Mouse (Mus musculus): ENCODE data around the gene H2al1d. TPM values are rescaled to one million over a fixed set of nuclear protein-coding genes. Genes with fewer than 3 reads are reported as not detected.
"Not testable (repeated sequence)": the region's sequence is repeated elsewhere in the genome, so short reads cannot be mapped to it uniquely, and the experiment has no call there.

Gene H2al1d
- not detected in 2 replicates for polyA plus RNA-seq (2015; fragmentation: Nextera tagmentation; extraction: Ambion mirVana)

DNA sequence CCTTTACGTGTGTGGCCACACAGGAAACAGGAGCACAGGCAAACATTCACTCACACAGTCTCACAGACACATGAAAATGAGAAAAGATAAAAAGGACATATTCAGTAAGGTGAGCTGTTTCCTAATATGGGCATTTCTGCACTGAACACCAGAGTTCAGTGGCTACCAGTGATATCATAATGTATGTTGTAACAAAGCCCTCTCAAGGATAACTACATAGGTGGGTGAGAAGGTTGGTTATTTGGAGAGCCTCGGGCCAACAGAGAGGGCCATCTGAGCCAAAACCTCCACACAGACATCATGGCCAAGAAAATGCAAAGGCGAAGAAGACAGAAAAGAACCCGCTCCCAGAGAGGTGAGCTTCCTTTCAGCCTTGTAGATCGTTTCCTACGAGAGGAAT lies at the start of gene H2al1d:
Gene H2al1d, plus strand, starts transcription at position 301 of the 400 bp plus-strand sequence.
- not testable (repeated sequence) for DNase-seq (ENCODE audit: low spot score)

DNA sequence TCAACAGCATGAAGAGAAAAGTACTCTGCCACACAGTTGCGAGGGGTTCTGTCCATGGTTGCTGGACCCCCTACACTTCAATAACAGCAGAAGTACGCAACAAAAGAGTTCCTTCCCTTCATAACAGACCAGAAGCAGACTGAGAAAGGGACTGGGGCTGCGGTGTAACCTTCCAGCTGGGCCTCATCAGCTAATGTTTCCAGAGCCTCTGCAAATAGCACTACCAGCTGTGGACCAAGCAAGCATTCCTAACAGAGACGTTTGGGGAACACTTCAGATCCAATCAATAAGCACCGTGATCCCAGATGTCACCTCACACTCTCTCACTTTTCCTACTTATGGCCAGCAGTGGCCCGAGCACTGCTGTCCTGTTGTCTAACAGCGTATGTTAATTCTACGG lies 43.7 kb upstream of the H2al1d start:
- no peak for DNase-seq (ENCODE audit: low spot score)

DNA sequence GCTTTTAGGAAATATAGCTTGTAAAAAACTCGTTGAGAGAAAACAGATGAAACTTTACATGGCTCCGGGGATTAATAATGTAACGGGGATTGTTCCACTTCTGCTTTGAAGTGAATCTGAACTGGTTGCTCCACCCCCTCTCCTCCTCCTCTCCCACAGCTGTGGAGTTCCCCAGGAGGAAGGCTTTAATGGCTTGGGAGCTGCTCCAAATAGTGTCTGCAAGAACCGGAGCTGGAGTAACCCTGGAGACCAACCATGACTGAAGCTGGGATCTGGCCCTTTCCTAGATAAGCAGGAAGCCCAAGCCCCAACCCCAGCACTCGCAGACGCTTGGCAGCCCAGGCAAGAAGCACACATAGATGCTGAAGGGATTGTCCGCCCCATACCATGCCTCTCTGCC lies 40.8 kb upstream of the H2al1d start:
- no peak for DNase-seq (ENCODE audit: low spot score)

DNA sequence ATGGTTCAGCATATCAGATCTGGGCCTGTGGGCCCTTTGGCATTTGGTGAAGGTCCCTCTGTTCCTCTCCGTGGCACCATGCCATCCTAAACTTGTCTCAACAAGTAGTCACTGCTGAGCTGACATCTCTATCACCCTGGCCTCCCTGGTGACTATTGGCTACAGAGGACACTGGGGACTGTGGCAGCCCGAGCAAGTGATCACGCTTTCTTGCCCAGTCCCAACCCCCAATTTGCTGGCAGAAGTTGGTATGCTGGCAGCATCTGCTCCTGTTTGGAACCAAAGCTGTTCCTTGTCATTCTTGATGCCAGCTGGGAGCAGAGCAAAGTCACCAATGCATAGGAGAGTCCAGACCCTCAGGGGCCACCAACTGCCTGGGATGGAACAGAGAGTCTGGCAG lies 39.5 kb upstream of the H2al1d start:
- no peak for DNase-seq (ENCODE audit: low spot score)

DNA sequence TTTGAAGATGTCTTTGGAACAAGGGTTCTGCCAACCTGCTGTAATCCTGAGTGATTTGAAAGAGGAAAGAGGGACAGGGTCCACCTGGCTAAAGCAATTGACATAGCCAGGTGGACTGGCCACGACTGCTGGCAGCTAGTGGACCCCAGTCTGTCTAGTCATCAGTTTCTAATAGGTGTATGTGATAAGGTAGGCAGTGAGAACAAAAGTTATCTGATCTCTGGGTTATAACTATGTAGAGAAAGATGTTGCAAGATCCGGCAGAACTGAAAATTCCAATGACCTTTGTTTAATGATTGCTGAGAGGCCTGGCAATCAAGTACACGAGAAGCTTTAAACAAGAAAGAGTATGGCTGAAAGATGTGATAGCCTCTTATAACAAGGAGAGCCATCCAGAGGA lies 35.4 kb upstream of the H2al1d start:
- no peak for DNase-seq (ENCODE audit: low spot score)

DNA sequence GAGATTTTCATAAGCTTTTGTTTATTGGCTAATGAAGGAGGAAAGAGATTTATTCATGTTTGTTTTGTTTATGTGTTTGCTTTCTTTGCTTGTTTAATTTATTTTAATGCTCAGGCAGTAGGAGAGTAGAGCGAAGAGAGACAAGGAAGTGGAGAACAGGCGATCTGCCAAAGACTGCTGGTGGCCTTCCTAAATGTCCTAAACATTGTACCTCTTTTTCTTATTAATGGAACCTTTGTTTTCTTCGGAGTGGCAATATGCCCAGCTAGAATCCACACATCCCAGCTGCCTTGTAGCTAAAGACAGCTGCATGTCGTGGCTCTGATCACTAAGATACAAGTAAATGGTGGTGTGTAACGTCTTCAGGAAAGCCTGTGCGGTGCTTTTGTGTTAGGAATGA lies 31.5 kb upstream of the H2al1d start:
- DNase-seq (ENCODE audit: low spot score) = no peak

DNA sequence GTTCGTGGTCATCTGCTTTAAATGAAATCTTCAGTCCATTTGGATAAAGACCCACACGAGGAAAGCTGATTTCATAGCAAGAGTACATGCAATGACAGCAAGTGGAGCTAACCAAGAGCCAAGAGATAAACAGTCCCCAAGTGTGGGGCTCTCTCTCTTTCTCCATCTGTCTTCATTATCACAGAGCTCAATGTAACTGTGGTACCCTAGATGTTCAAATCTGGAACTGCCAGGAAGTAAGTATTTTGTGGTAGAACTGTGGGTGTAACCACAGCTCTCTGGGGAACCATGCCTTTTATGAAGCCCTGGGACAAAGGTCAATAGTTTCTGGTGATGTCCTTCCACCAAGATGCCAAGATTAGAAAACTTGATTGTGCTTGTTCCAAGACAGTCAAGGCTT lies 27.9 kb upstream of the H2al1d start:
- no peak for DNase-seq (ENCODE audit: low spot score)

DNA sequence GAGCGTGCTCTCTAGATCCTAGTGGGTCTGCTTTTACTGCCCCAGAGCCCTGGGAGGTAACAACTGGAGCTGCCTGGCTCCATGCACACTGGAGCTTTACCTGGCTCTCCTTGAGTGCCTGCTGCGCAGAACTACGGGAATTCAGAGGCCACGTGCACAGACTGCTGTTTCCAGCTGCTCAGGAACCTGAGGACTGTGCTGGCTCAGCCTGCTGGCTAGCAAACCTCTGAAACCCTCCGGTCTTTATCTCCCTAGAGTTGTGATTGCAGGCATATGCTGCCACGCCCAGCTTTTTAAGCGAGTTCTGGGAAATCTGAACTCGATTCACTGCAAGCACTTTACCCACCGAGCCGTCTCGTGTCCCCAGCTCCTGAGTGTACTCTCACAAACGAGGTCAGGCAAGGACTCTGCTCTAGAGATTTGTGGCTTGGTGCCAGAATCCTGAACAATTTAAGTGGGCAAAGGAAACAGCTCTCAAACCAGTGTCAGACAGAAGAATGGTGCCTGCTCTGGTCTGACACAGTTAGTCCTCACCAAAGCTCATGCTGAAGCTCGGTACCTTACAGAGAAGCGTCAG lies 20.2 kb upstream of the H2al1d start:
- no peak for DNase-seq (ENCODE audit: low spot score)

DNA sequence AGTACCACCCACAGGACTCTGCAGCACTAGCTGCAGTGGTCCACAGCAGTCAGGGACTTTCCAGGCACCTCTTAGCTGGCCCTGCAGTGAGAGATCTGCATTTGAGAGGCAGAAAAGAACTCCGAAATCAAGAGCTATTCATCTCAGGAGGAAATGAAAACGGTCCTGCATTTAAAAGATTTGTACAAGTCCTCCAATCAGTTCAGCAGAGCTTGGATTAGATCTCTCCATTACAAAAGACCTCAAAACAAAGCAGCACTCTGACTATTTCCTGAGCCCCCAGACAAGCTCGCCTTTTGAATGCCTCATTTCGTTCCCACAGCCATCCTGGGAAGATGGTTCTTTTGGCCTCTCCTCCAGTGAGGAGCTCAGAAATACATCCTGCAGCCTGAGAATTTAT lies 19.4 kb upstream of the H2al1d start:
- no peak for DNase-seq (ENCODE audit: low spot score)

DNA sequence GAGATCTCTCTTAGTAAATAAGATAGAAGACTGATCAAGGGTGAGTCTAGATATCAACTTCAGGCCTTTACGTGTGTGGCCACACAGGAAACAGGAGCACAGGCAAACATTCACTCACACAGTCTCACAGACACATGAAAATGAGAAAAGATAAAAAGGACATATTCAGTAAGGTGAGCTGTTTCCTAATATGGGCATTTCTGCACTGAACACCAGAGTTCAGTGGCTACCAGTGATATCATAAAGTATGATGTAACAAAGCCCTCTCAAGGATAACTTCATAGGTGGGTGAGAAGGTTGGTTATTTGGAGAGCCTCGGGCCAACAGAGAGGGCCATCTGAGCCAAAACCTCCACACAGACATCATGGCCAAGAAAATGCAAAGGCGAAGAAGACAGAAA lies 9.7 kb upstream of the H2al1d start, which contains the start of gene H2al1a:
Gene H2al1a, plus strand, starts transcription at position 301 of the 400 bp plus-strand sequence.
- not testable (repeated sequence) for DNase-seq (ENCODE audit: low spot score)

DNA sequence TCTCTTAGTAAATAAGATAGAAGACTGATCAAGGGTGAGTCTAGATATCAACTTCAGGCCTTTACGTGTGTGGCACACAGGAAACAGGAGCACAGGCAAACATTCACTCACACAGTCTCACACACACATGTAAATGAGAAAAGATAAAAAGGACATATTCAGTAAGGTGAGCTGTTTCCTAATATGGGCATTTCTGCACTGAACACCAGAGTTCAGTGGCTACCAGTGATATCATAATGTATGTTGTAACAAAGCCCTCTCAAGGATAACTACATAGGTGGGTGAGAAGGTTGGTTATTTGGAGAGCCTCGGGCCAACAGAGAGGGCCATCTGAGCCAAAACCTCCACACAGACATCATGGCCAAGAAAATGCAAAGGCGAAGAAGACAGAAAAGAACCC lies 6.5 kb upstream of the H2al1d start, which contains the start of gene H2al1b:
Gene H2al1b, plus strand, starts transcription at position 301 of the 400 bp plus-strand sequence.
- not testable (repeated sequence) for DNase-seq (ENCODE audit: low spot score)

DNA sequence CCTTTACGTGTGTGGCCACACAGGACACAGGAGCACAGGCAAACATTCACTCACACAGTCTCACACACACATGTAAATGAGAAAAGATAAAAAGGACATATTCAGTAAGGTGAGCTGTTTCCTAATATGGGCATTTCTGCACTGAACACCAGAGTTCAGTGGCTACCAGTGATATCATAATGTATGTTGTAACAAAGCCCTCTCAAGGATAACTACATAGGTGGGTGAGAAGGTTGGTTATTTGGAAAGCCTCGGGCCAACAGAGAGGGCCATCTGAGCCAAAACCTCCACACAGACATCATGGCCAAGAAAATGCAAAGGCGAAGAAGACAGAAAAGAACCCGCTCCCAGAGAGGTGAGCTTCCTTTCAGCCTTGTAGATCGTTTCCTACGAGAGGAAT lies 3.3 kb upstream of the H2al1d start, which contains the start of gene H2al1c:
Gene H2al1c, plus strand, starts transcription at position 301 of the 400 bp plus-strand sequence.
- not testable (repeated sequence) for DNase-seq (ENCODE audit: low spot score)

DNA sequence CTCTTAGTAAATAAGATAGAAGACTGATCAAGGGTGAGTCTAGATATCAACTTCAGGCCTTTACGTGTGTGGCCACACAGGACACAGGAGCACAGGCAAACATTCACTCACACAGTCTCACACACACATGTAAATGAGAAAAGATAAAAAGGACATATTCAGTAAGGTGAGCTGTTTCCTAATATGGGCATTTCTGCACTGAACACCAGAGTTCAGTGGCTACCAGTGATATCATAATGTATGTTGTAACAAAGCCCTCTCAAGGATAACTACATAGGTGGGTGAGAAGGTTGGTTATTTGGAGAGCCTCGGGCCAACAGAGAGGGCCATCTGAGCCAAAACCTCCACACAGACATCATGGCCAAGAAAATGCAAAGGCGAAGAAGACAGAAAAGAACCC lies 3.0 kb downstream of the H2al1d start, which contains the start of gene H2al1e:
Gene H2al1e, plus strand, starts transcription at position 301 of the 400 bp plus-strand sequence.
- not testable (repeated sequence) for DNase-seq (ENCODE audit: low spot score)

DNA sequence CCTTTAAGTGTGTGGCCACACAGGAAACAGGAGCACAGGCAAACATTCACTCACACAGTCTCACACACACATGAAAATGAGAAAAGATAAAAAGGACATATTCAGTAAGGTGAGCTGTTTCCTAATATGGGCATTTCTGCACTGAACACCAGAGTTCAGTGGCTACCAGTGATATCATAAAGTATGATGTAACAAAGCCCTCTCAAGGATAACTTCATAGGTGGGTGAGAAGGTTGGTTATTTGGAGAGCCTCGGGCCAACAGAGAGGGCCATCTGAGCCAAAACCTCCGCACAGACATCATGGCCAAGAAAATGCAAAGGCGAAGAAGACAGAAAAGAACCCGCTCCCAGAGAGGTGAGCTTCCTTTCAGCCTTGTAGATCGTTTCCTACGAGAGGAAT lies 6.2 kb downstream of the H2al1d start, which contains the start of gene H2al1f:
Gene H2al1f, plus strand, starts transcription at position 301 of the 400 bp plus-strand sequence.
- DNase-seq (ENCODE audit: low spot score) = not testable (repeated sequence)

DNA sequence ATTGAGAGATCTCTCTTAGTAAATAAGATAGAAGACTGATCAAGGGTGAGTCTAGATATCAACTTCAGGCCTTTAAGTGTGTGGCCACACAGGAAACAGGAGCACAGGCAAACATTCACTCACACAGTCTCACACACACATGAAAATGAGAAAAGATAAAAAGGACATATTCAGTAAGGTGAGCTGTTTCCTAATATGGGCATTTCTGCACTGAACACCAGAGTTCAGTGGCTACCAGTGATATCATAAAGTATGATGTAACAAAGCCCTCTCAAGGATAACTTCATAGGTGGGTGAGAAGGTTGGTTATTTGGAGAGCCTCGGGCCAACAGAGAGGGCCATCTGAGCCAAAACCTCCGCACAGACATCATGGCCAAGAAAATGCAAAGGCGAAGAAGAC lies 9.3 kb downstream of the H2al1d start, which contains the start of gene H2al1g:
Gene H2al1g, plus strand, starts transcription at position 301 of the 400 bp plus-strand sequence.
- not testable (repeated sequence) for DNase-seq (ENCODE audit: low spot score)

DNA sequence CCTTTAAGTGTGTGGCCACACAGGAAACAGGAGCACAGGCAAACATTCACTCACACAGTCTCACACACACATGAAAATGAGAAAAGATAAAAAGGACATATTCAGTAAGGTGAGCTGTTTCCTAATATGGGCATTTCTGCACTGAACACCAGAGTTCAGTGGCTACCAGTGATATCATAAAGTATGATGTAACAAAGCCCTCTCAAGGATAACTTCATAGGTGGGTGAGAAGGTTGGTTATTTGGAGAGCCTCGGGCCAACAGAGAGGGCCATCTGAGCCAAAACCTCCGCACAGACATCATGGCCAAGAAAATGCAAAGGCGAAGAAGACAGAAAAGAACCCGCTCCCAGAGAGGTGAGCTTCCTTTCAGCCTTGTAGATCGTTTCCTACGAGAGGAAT lies 12.6 kb downstream of the H2al1d start, which contains the start of gene H2al1h:
Gene H2al1h, plus strand, starts transcription at position 301 of the 400 bp plus-strand sequence.
- not testable (repeated sequence) for DNase-seq (ENCODE audit: low spot score)

DNA sequence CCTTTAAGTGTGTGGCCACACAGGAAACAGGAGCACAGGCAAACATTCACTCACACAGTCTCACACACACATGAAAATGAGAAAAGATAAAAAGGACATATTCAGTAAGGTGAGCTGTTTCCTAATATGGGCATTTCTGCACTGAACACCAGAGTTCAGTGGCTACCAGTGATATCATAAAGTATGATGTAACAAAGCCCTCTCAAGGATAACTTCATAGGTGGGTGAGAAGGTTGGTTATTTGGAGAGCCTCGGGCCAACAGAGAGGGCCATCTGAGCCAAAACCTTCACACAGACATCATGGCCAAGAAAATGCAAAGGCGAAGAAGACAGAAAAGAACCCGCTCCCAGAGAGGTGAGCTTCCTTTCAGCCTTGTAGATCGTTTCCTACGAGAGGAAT lies 15.7 kb downstream of the H2al1d start, which contains the start of gene H2al1i:
Gene H2al1i, plus strand, starts transcription at position 301 of the 400 bp plus-strand sequence.
- DNase-seq (ENCODE audit: low spot score) = not testable (repeated sequence)

DNA sequence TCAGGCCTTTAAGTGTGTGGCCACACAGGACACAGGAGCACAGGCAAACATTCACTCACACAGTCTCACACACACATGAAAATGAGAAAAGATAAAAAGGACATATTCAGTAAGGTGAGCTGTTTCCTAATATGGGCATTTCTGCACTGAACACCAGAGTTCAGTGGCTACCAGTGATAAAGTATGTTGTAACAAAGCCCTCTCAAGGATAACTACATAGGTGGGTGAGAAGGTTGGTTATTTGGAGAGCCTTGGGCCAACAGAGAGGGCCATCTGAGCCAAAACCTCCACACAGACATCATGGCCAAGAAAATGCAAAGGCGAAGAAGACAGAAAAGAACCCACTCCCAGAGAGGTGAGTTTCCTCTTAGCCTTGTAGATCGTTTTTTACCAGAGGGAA lies 18.9 kb downstream of the H2al1d start, which contains the start of gene H2al1j:
Gene H2al1j, plus strand, starts transcription at position 301 of the 400 bp plus-strand sequence.
- not testable (repeated sequence) for DNase-seq (ENCODE audit: low spot score)

DNA sequence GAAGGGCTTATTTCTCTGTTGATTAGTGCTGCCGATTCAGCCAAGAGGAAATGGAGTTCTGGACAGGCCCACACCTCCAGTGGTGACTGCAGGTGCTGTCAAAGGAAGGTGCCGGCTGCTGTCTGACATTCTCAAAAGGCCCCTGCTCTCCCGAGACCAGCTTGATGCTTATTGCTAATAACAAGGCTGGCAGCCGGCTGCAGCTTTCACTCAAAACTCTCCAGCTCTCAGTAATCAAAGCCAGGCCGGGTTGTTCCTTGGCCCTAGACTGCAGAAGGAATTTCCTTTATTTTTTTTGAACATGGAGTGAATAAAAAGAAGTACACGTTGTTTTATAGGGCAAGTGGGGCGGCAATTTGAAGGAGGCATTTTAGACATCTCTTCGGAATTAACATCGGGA lies 37.1 kb downstream of the H2al1d start:
- DNase-seq (ENCODE audit: low spot score) = no peak

DNA sequence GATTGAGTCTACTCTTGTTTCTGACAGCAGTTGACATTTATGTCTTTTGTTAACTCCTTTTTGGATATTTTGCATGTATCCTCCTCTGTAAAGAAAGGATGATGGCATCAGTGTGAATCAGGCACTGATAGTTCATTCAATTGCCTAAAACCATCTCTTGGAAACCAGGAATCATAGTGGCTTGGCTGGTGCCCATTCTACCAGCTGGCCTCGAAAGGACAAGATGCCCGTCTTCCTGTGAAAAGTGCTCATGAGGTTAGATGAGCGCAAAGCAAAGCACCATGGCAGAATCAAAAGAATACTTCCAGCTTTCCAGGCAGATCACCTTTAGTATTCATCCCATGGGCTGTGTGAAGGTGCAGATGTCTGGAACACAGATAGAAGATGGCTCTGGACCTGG lies 38.1 kb downstream of the H2al1d start:
- no peak for DNase-seq (ENCODE audit: low spot score)

All from thymus, postnatal 0 days (tissue).